ENCODE assay signal across 8 mouse cellular contexts in the genomic region with DNA sequence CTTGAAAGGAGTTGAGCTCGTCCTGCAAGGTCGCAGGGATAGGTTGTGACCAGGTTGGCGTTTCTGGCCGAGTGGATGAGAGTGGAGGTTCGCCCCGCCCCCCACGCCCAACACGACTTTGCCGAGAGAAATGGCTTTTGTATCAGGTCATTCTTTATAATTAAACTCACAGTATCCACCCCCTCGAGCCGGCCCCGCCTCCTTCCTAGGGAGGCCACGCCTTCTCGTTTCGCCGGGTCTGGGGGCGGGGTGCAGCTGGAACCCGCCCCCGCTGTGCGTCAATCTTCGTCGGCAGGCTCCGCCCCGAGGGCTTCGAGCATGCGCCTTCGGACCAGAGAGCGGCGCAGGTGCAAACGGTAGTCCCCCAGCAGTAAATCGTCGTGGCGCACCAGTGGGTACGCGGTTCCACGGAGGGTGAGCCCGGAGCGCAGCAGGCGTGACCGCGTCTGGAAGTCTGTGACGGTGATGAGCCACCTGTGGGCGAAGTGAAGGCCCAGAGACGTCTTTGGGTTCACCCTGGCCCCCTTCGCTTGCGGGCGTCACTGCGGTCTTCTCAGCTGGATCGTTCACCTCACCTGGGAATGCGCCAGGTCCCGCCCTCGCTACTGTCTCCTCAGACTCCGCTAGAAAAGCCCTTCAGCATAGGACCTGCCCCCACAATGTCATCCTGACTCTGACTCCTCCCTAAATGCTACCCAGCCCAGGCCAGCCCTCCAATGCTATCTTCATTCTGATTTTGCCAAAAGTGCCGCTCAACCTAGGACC. TPM values are rescaled to one million over a fixed set of nuclear protein-coding genes. Genes with fewer than 3 reads are reported as not detected.
DNase-seq lines count a peak whose midpoint lies in the region; ATAC-seq and TF ChIP-seq lines count a peak whose summit lies in the region.

No protein-coding gene starts in this region.

- H3K9ac ChIP-seq in ES-E14 (ENCODE audit: insufficient read depth, low read depth, low read length, poor library complexity, severe bottlenecking), result peak overlapping the region; percentile 77
- peak overlapping the region; percentile 51 for H3K9ac ChIP-seq in forebrain, postnatal 0 days
- peak overlapping the region; percentile 43; the same call in 1 of the 2 replicates for H3K9ac ChIP-seq in lung, embryonic 14.5 days

- DNase-seq in ES-E14 (ENCODE audit: low read depth, low spot score), result peak; percentile 89
- DNase-seq in cerebellum, adult 11-12 months, result peak; percentile 96
- peak; percentile 97 for DNase-seq in forebrain, postnatal 0 days
- peak; percentile 96 for DNase-seq in heart, postnatal 4 days
- DNase-seq in layer of hippocampus, adult 8-10 months (ENCODE audit: low spot score in 2 of 2), result peak; percentile 94 to 95
- peak; percentile 95 for DNase-seq in lung, embryonic 14.5 days
- peak; percentile 80 for DNase-seq in thymus, adult 18-20 months

- no peaks in the 10 kb centered on the region for H3K9me3 ChIP-seq in ES-E14 (ENCODE audit: control insufficient read depth, insufficient read depth, low read depth, low read length)
- H3K9me3 ChIP-seq in forebrain, postnatal 0 days (ENCODE audit: low read length), result no peaks in the 10 kb centered on the region
- no peaks in the 10 kb centered on the region for H3K9me3 ChIP-seq in lung, embryonic 14.5 days (ENCODE audit: low read depth, low read length)

- no peak overlapping the region for H3K27ac ChIP-seq in ES-E14 (ENCODE audit: insufficient read depth, low read depth, low read length, poor library complexity, severe bottlenecking)
- H3K27ac ChIP-seq in forebrain, postnatal 0 days (ENCODE audit: low read depth, low read length), result peak overlapping the region; percentile 75
- peak overlapping the region; percentile 36; the same call in 1 of the 2 replicates for H3K27ac ChIP-seq in lung, embryonic 14.5 days (ENCODE audit: low read depth)
- H3K27ac ChIP-seq in olfactory bulb, adult 2 months (ENCODE audit: insufficient read depth, low read depth, low read length), result peak overlapping the region; percentile 93

- under 1% methylated on average over 52 of the region's 54 CpGs for WGBS in forebrain, postnatal 0 days
- WGBS in lung, embryonic 14.5 days, result under 1% methylated on average over 54 of the region's 54 CpGs
- under 1% methylated on average over 54 of the region's 54 CpGs for WGBS in olfactory bulb, adult 2 months

- H3K4me2 ChIP-seq in forebrain, postnatal 0 days (ENCODE audit: low read depth), result peak overlapping the region; percentile 86
- peak overlapping the region; percentile 82 for H3K4me2 ChIP-seq in lung, embryonic 14.5 days

- ATAC-seq in forebrain, postnatal 0 days, result peak; percentile 79
- ATAC-seq in lung, embryonic 14.5 days (ENCODE audit: insufficient read depth), result peak; percentile 55

- peak overlapping the region; percentile 75 to 91 for H3K4me3 ChIP-seq in ES-E14 (ENCODE audit: insufficient read depth in 1 of 2, low read depth in 1 of 2, low read length in 2 of 2, poor library complexity in 1 of 2, severe bottlenecking in 1 of 2)
- peak overlapping the region; percentile 47 for H3K4me3 ChIP-seq in forebrain, postnatal 0 days (ENCODE audit: low read depth, low read length)
- H3K4me3 ChIP-seq in lung, embryonic 14.5 days (ENCODE audit: low read depth, low read length), result peak overlapping the region; percentile 43
- peak overlapping the region; percentile 69 for H3K4me3 ChIP-seq in olfactory bulb, adult 2 months (ENCODE audit: insufficient read depth, low read depth, low read length)

- TF ChIP-seq CTCF in forebrain, postnatal 0 days (IDR thresholded peaks at IDR 0.05; ENCODE audit: low read depth), result peak; percentile 36
- 0 out of 2 replicates have a peak, but pooled peaks have one; percentile 8 for TF ChIP-seq CTCF in lung, embryonic 14.5 days (IDR thresholded peaks at IDR 0.05; ENCODE audit: low read depth)
- TF ChIP-seq CTCF in olfactory bulb, adult 2 months (IDR thresholded peaks at IDR 0.05; ENCODE audit: insufficient read depth, low read depth, low read length), result no peak

- TF ChIP-seq POLR2A in olfactory bulb, adult 2 months (IDR thresholded peaks at IDR 0.05; ENCODE audit: insufficient read depth, low read depth, low read length), result peak; percentile 83

- H3K27me3 ChIP-seq in forebrain, postnatal 0 days (ENCODE audit: insufficient read depth, low read length), result peaks cover 13% of the 10 kb centered on the region; the same call in 1 of the 2 replicates
- peaks cover 52% of the 10 kb centered on the region for H3K27me3 ChIP-seq in lung, embryonic 14.5 days (ENCODE audit: insufficient read depth, low read length)

- H3K4me1 ChIP-seq in ES-E14 (ENCODE audit: control insufficient read depth in 2 of 2, insufficient read depth in 2 of 2, low read length in 2 of 2, poor library complexity in 1 of 2), result peaks cover 2 to 25% of the 10 kb centered on the region in 2 experiments; a peak in 1 of 4 replicates
- H3K4me1 ChIP-seq in forebrain, postnatal 0 days (ENCODE audit: insufficient read depth), result no peaks in the 10 kb centered on the region
- H3K4me1 ChIP-seq in lung, embryonic 14.5 days (ENCODE audit: insufficient read depth), result peaks cover 14% of the 10 kb centered on the region
- peaks cover 39% of the 10 kb centered on the region for H3K4me1 ChIP-seq in olfactory bulb, adult 2 months (ENCODE audit: control insufficient read depth, insufficient read depth, low read length)

- in situ Hi-C loops in ES-E14 (cut with MboI; ENCODE audit: low sequenced_read_pairs in 2 of 2, unreplicated experiment in 2 of 2), result loop anchor here in 1 of 2 experiments (10.0 kb wide), 1 partner anchor 95 kb away; the partner anchor contains the start of gene Gm15517

- no peaks in the 10 kb centered on the region for H3K36me3 ChIP-seq in ES-E14 (ENCODE audit: control insufficient read depth, insufficient read depth, low read length, poor library complexity, severe bottlenecking)
- H3K36me3 ChIP-seq in forebrain, postnatal 0 days (ENCODE audit: insufficient read depth), result peaks cover 5% of the 10 kb centered on the region; the same call in 1 of the 2 replicates
- H3K36me3 ChIP-seq in lung, embryonic 14.5 days (ENCODE audit: insufficient read depth), result no peaks in the 10 kb centered on the region

TF ChIP-seq in ES-E14, 5 proteins besides CTCF, POLR2A, EP300 and RAD21:
- 0 out of 2 replicates have a peak, but pooled peaks have one; percentile 52 for TF ChIP-seq HCFC1 (IDR thresholded peaks at IDR 0.05; ENCODE audit: borderline replicate concordance, insufficient read depth, low read length)
- TF ChIP-seq CHD2 (IDR thresholded peaks at IDR 0.05; ENCODE audit: low read depth, low read length), result no peak

RNA-seq across cellular contexts. Expression of gene Syt3, which starts 23.8 kb away (rescaled TPM):
- total RNA-seq in ES-E14 (2012; rRNA removed), result 5.8 and 8.0 TPM in 2 replicates
- total RNA-seq in forebrain, postnatal 0 days (2014; rRNA removed), result 48.2 and 77.2 TPM in 2 replicates
- polyA plus RNA-seq in forebrain, postnatal 0 days (2015; fragmentation: Nextera tagmentation; extraction: Ambion mirVana), result 43.9 and 55.0 TPM in 2 replicates
- total RNA-seq in heart, postnatal 4 days (2021), result 1 to 10 TPM in 1 of 2 experiments, under 1 TPM in 1; 0.88 to 1.4 TPM
- total RNA-seq in layer of hippocampus, adult 8-10 months (2022), result 10 to 100 TPM; 82.9 to 94.7 (median 87.0) TPM
- polyA plus RNA-seq in lung, embryonic 14.5 days (2014; fragmentation: Nextera tagmentation; extraction: Ambion mirVana), result 2.0 and 2.9 TPM in 2 replicates
- not detected in 2 replicates for polyA plus RNA-seq in olfactory bulb, adult 2 months (2012; ENCODE audit: insufficient read depth, insufficient read length, low replicate concordance, missing spikeins)

RNA-seq across cellular contexts. Expression of gene 1700008O03Rik, which starts 25.5 kb away (rescaled TPM):
- total RNA-seq in ES-E14 (2012; rRNA removed), result 1.4 and 4.8 TPM in 2 replicates
- total RNA-seq in forebrain, postnatal 0 days (2014; rRNA removed), result 1.3 and 7.3 TPM in 2 replicates
- 2.7 and 3.5 TPM in 2 replicates for polyA plus RNA-seq in forebrain, postnatal 0 days (2015; fragmentation: Nextera tagmentation; extraction: Ambion mirVana)
- total RNA-seq in heart, postnatal 4 days (2021), result not detected
- total RNA-seq in layer of hippocampus, adult 8-10 months (2022), result 1 to 10 TPM; 2.2 to 4.3 (median 2.8) TPM
- polyA plus RNA-seq in lung, embryonic 14.5 days (2014; fragmentation: Nextera tagmentation; extraction: Ambion mirVana), result 0.71 and 1.2 TPM in 2 replicates
- polyA plus RNA-seq in olfactory bulb, adult 2 months (2012; ENCODE audit: insufficient read depth, insufficient read length, low replicate concordance, missing spikeins), result not detected in 2 replicates

RNA-seq across cellular contexts. Expression of gene Shank1, which starts 50.0 kb away (rescaled TPM):
- total RNA-seq in ES-E14 (2012; rRNA removed), result 1.0 and 1.5 TPM in 2 replicates
- 31.1 and 34.2 TPM in 2 replicates for total RNA-seq in forebrain, postnatal 0 days (2014; rRNA removed)
- polyA plus RNA-seq in forebrain, postnatal 0 days (2015; fragmentation: Nextera tagmentation; extraction: Ambion mirVana), result 15.4 and 29.7 TPM in 2 replicates
- total RNA-seq in heart, postnatal 4 days (2021), result 1 to 10 TPM; 3.5 to 4.6 TPM
- total RNA-seq in layer of hippocampus, adult 8-10 months (2022), result 100 to 1,000 TPM; 568 to 623 (median 583) TPM
- 1.3 and 1.6 TPM in 2 replicates for polyA plus RNA-seq in lung, embryonic 14.5 days (2014; fragmentation: Nextera tagmentation; extraction: Ambion mirVana)
- polyA plus RNA-seq in olfactory bulb, adult 2 months (2012; ENCODE audit: insufficient read depth, insufficient read length, low replicate concordance, missing spikeins), result 51.0 and 92.9 TPM in 2 replicates

RNA-seq across cellular contexts. Expression of gene Clec11a, which starts 53.4 kb away (rescaled TPM):
- 2.2 TPM in 2 replicates for total RNA-seq in ES-E14 (2012; rRNA removed)
- 3.8 and 4.7 TPM in 2 replicates for total RNA-seq in forebrain, postnatal 0 days (2014; rRNA removed)
- polyA plus RNA-seq in forebrain, postnatal 0 days (2015; fragmentation: Nextera tagmentation; extraction: Ambion mirVana), result 3.7 and 4.3 TPM in 2 replicates
- under 1 TPM; 0.71 to 0.92 TPM for total RNA-seq in heart, postnatal 4 days (2021)
- 1 to 10 TPM; 3.6 to 4.2 (median 3.6) TPM for total RNA-seq in layer of hippocampus, adult 8-10 months (2022)
- 1.8 TPM in 2 replicates for polyA plus RNA-seq in lung, embryonic 14.5 days (2014; fragmentation: Nextera tagmentation; extraction: Ambion mirVana)
- polyA plus RNA-seq in olfactory bulb, adult 2 months (2012; ENCODE audit: insufficient read depth, insufficient read length, low replicate concordance, missing spikeins), result not detected in 2 replicates

Comparison
In these comparisons a context has a peak if more than half of its experiments do, and no peak if none do; other contexts are left out.
1. RNA of gene Shank1, which starts 50.0 kb away (total RNA-seq): 568 to 623 TPM in layer of hippocampus, adult 8-10 months; 31.1 to 34.2 TPM in forebrain, postnatal 0 days, 3.5 to 4.6 TPM in heart, postnatal 4 days and 1.0 to 1.5 TPM in ES-E14; every median in the first group is over 10 times any median in the second.
2. Peak in every context shown above with its lines, with median percentiles within 50 percentile points of each other: DNase-seq, H3K4me3 ChIP-seq and H3K9ac ChIP-seq.